Mouse (Mus musculus) MEL (cell line): ENCODE measurements around the gene Adam10.

Experiments used
- CHD1 ChIP-seq: IDR thresholded peaks from 2 replicates; pipeline ENCODE4 v1.6.1; 2012; ENCODE audit warnings: low read depth, mild to moderate bottlenecking, inconsistent platforms, low read length, improper control_type of control experiment
- JUND ChIP-seq: IDR thresholded peaks from 2 replicates; pipeline ENCODE4 v1.6.1; 2011; ENCODE audit warnings: low read depth, mild to moderate bottlenecking, improper control_type of control experiment, low read length

DNA sequence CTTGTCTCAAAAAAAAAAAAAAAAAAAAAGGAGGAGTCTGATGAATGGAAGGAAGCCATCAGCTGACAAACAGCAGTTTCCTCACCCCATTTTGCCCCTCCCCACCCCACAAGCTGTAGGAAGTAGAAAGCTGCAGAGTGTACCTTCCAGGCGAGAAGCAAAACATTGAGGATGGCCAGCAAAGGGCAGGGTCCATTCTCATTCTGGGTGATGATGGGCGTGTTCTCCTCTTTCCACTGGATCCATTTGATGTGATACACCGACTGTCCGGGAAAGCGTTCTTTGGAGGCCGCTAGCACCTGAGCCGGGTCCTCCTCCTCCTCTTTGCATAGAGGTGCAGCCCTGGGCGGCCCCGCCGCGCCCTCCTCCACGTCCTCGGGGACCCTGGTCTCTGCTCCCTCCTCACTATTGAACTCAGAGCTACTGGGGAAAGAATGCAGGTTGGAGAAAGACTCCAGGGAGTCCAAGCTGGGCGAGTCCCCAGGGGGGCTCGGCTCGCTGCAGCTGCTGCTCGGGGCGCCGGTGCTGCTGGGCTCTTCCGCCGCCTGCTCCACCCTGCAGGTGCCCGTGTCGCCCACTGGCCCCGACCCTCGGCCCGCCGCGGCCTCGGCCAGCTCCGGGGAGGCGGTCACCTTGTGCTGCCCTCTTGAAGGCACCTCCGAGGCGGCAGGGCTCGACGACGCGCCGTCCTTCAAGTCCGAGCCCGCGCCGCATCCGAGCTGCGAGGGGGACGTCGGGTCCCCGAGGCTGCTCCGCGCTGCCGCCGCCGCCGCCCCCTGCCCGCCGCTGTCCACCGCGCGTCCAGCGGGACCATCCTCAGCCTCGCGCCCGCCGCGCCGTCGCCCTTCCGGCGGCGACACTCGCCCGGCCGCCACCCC is 22.4 kb upstream of the Adam10 start, which contains the start of gene Gm10642:
- no peak for TF ChIP-seq JUND
- no peak for TF ChIP-seq CHD1
